ENCODE assay signal across 8 mouse cellular contexts in genomic region chr19:5877618-5878361, GRCm38 (mm10). TPM values are rescaled to one million over a fixed set of nuclear protein-coding genes. Genes with fewer than 3 reads are reported as not detected.
DNase-seq lines count a peak whose midpoint lies in the region; ATAC-seq lines count a peak whose summit lies in the region.

Gene Slc25a45, plus strand, starts transcription at chr19:5877808.

- H3K9me3 ChIP-seq in lung, embryonic 16.5 days (ENCODE audit: control insufficient read depth, low read length): no peaks in the 10 kb centered on the region

- H3K27ac ChIP-seq in lung, embryonic 16.5 days (ENCODE audit: low read length): peak within 1 kb of the TSS; percentile 83

- no peaks in the 10 kb centered on the region for H3K27me3 ChIP-seq in lung, embryonic 16.5 days (ENCODE audit: control insufficient read depth, insufficient read depth, low read depth, low read length)

- H3K4me1 ChIP-seq in lung, embryonic 16.5 days (replicated peaks; ENCODE audit: control insufficient read depth, insufficient read depth, low read length): peaks cover 37% of the 10 kb centered on the region

- ATAC-seq in frontal cortex, adult (ENCODE audit: low TSS enrichment): peak; percentile 73
- ATAC-seq in hematopoietic stem cell, adult 5-6 weeks (replicated peaks in 1 of 2; ENCODE audit: insufficient read depth in 1 of 2, low FRiP score in 2 of 2, low TSS enrichment in 1 of 2, low read depth in 1 of 2, poor library complexity in 2 of 2, severe bottlenecking in 2 of 2): peak; percentile 54 to 62
- peak; percentile 74 for ATAC-seq in lung, embryonic 16.5 days (ENCODE audit: low read depth)

- peak within 1 kb of the TSS; percentile 26 for H3K4me3 ChIP-seq in lung, embryonic 16.5 days (ENCODE audit: low read length)

- DNase-seq in MN1 (ENCODE audit: low spot score): peak; percentile 82
- peak; percentile 65 for DNase-seq in cerebellum, adult 8-10 months
- DNase-seq in layer of hippocampus, adult 9-11 months: peak; percentile 83
- DNase-seq in ovary, postnatal 14 days (ENCODE audit: low spot score): peak; percentile 61
- peak; percentile 83 for DNase-seq in thymus, postnatal 25 days

- H3K4me2 ChIP-seq in lung, embryonic 16.5 days (ENCODE audit: low read depth, low read length): peak within 1 kb of the TSS; percentile 43

- H3K36me3 ChIP-seq in lung, embryonic 16.5 days (ENCODE audit: control insufficient read depth, insufficient read depth, low read length): no peaks in the 10 kb centered on the region

- peak within 1 kb of the TSS; percentile 63 for H3K9ac ChIP-seq in lung, embryonic 16.5 days (ENCODE audit: low read length)

- 34% methylated on average over 15 of the region's 15 CpGs for WGBS in lung, embryonic 16.5 days

RNA-seq across cellular contexts. Expression of gene Slc25a45, which starts in this region (rescaled TPM):
- 48.1 and 60.3 TPM in 2 replicates for total RNA-seq in hematopoietic stem cell, adult 5-6 weeks (2017)
- polyA plus RNA-seq in lung, embryonic 16.5 days (2015; fragmentation: Nextera tagmentation; extraction: Ambion mirVana): 5.7 and 6.2 TPM in 2 replicates

Comparison
In these comparisons a context has a peak if more than half of its experiments do, and no peak if none do; other contexts are left out.
1. Peak in every context shown above with its lines: DNase-seq, ATAC-seq, H3K4me3 ChIP-seq and H3K27ac ChIP-seq.